Mouse (Mus musculus): ENCODE measurements around the gene Pdk4.

DNA sequence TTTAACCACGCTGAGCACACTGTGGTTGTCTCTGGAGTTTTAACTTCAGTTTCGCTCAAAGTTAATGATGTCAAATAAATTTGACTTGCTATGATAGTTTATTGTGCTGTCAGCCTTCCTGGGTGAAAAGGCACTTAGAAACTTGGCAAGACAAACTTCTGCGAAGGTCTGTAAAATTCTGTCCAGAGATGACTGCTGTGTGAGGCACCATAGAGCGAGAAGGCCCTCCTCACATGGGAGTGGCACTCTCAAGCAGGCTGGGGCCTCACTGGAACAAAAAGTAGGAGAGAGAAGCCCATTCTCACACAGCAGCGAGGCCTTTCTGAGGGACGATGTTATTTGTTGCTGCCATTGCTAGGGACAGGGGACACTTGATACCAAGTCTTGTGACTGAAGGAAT is 54.9 kb downstream of the Pdk4 start:
- no peak for TF ChIP-seq CTCF (IDR thresholded peaks at IDR 0.05; ENCODE audit: control insufficient read depth, insufficient read depth, low read length)
- no peak for TF ChIP-seq POLR2A (IDR thresholded peaks at IDR 0.05; ENCODE audit: borderline replicate concordance, control insufficient read depth, low read depth, low read length)

Data from bone marrow, adult 2 months (tissue).